Mouse (Mus musculus) MEL (cell line): ENCODE measurements around the gene Rpn1. TPM values are rescaled to one million over a fixed set of nuclear protein-coding genes. Genes with fewer than 3 reads are reported as not detected.

Experiments used
- DNase-seq: peaks from one replicate; pipeline ENCODE4 v3.0.0; 2011; ENCODE audit warnings: low read depth, low spot score
- H3K27ac ChIP-seq: 2 replicates; pipeline ENCODE4 v1.5.1; 2012; ENCODE audit warnings: low read depth, mild to moderate bottlenecking, control low read depth, low read length, moderate library complexity; ENCODE audit not compliant: control insufficient read depth
- H3K27me3 ChIP-seq, 2 experiments: fragments of 150-350 bp in 1 of 2; sonication (generic) in 1 of 2; 2 replicates each; pipeline ENCODE4 v1.6.1; 2012; ENCODE audit warnings: low read length in 2 of 2, mild to moderate bottlenecking in 2 of 2, improper control_type of control experiment in 1 of 2, moderate library complexity in 1 of 2; ENCODE audit not compliant: insufficient read depth in 2 of 2, control insufficient read depth in 1 of 2
- H3K36me3 ChIP-seq, 2 experiments: 2 replicates each; pipeline ENCODE4 v1.6.1; 2012 to 2014; ENCODE audit warnings: low read length in 2 of 2, improper control_type of control experiment in 1 of 2, inconsistent platforms in 1 of 2, mild to moderate bottlenecking in 1 of 2; ENCODE audit not compliant: insufficient read depth in 2 of 2, control insufficient read depth in 1 of 2
- H3K4me1 ChIP-seq, 2 experiments: fragments of 150-350 bp in 1 of 2; sonication (generic) in 1 of 2; 2 replicates each; pipeline ENCODE4 v1.6.1; 2012; ENCODE audit warnings: low read length in 2 of 2, improper control_type of control experiment in 1 of 2, mild to moderate bottlenecking in 1 of 2; ENCODE audit not compliant: insufficient read depth in 2 of 2, control insufficient read depth in 1 of 2
- H3K4me3 ChIP-seq, 2 experiments: fragments of 150-350 bp in 1 of 2; sonication (generic) in 1 of 2; 2 replicates each; pipeline ENCODE4 v1.5.1; 2012; ENCODE audit warnings: low read depth in 2 of 2, low read length in 2 of 2, mild to moderate bottlenecking in 2 of 2, moderate library complexity in 2 of 2, control low read depth in 1 of 2, improper control_type of control experiment in 1 of 2; ENCODE audit not compliant: control insufficient read depth in 1 of 2, insufficient read depth in 1 of 2
- H3K79me2 ChIP-seq: 2 replicates; pipeline ENCODE4 v1.6.1; 2012; ENCODE audit warnings: mild to moderate bottlenecking, low read length, moderate library complexity; ENCODE audit not compliant: control insufficient read depth, poor library complexity, insufficient read depth
- H3K9ac ChIP-seq: 2 replicates; pipeline ENCODE4 v1.6.1; 2012; ENCODE audit warnings: low read depth, mild to moderate bottlenecking, control low read depth, low read length, moderate library complexity; ENCODE audit not compliant: control insufficient read depth, poor library complexity, severe bottlenecking
- H3K9me3 ChIP-seq: fragments of 150-350 bp; sonication (generic); replicated peaks from 2 replicates; pipeline ENCODE4 v1.6.1; 2012; ENCODE audit warnings: mild to moderate bottlenecking, low read length, improper control_type of control experiment, moderate library complexity; ENCODE audit not compliant: insufficient read depth
- CTCF ChIP-seq, 3 experiments: IDR thresholded peaks in 2 of 3; conservative IDR thresholded peaks in 1 of 3; 2 replicates each; pipeline ENCODE4 v1.5.1; 2011 to 2012; ENCODE audit warnings: low read length in 3 of 3, low read depth in 2 of 3, mild to moderate bottlenecking in 2 of 3, improper control_type of control experiment in 1 of 3, inconsistent platforms in 1 of 3, mixed read lengths in 1 of 3, moderate library complexity in 1 of 3; ENCODE audit not compliant: control insufficient read depth in 1 of 3, insufficient read depth in 1 of 3, poor library complexity in 1 of 3, severe bottlenecking in 1 of 3
- E2F4 ChIP-seq: IDR thresholded peaks from 2 replicates; pipeline ENCODE4 v1.6.1; 2011; ENCODE audit warnings: low read depth, low read length, improper control_type of control experiment, borderline replicate concordance
- EP300 ChIP-seq, 2 experiments: IDR thresholded peaks; 2 replicates each; pipeline ENCODE4 v1.6.1; 2011; ENCODE audit warnings: improper control_type of control experiment in 2 of 2, low read length in 2 of 2, low read depth in 1 of 2, mild to moderate bottlenecking in 1 of 2
- ETS1 ChIP-seq: IDR thresholded peaks from 2 replicates; pipeline ENCODE4 v1.6.1; 2012; ENCODE audit warnings: low read depth, mild to moderate bottlenecking, inconsistent platforms, low read length, improper control_type of control experiment, moderate library complexity
- GABPA ChIP-seq: IDR thresholded peaks from 2 replicates; pipeline ENCODE4 v1.6.1; 2012; ENCODE audit warnings: low read depth, mild to moderate bottlenecking, inconsistent platforms, low read length, improper control_type of control experiment, moderate library complexity
- GATA1 ChIP-seq: IDR thresholded peaks from 2 replicates; pipeline ENCODE4 v1.6.1; 2011; ENCODE audit warnings: low read depth, low read length, improper control_type of control experiment
- HCFC1 ChIP-seq: IDR thresholded peaks from 2 replicates; pipeline ENCODE4 v1.6.1; 2012; ENCODE audit warnings: low read depth, mild to moderate bottlenecking, inconsistent platforms, low read length, improper control_type of control experiment, moderate library complexity
- JUND ChIP-seq: IDR thresholded peaks from 2 replicates; pipeline ENCODE4 v1.6.1; 2011; ENCODE audit warnings: low read depth, mild to moderate bottlenecking, improper control_type of control experiment, low read length
- KAT2A ChIP-seq: conservative IDR thresholded peaks from 2 replicates; pipeline ENCODE4 v1.6.1; 2012; ENCODE audit warnings: low read depth, low read length, improper control_type of control experiment, inconsistent platforms
- MAFK ChIP-seq: IDR thresholded peaks from 2 replicates; pipeline ENCODE4 v1.6.1; 2011; ENCODE audit warnings: low read depth, mild to moderate bottlenecking, low read length, improper control_type of control experiment, borderline replicate concordance
- MAX ChIP-seq: IDR thresholded peaks from 2 replicates; pipeline ENCODE4 v1.6.1; 2011; ENCODE audit warnings: low read length, improper control_type of control experiment
- MAZ ChIP-seq: IDR thresholded peaks from 2 replicates; pipeline ENCODE4 v1.6.1; 2012; ENCODE audit warnings: low read depth, mild to moderate bottlenecking, inconsistent platforms, low read length, improper control_type of control experiment
- MEF2A ChIP-seq: IDR thresholded peaks from 2 replicates; pipeline ENCODE4 v1.6.1; 2014; ENCODE audit warnings: low read depth, mild to moderate bottlenecking, inconsistent platforms, low read length, improper control_type of control experiment; ENCODE audit not compliant: poor library complexity, insufficient replicate concordance, severe bottlenecking; ENCODE audit errors: extremely low read depth
- MYB ChIP-seq: IDR thresholded peaks from 2 replicates; pipeline ENCODE4 v1.6.1; 2011; ENCODE audit warnings: mild to moderate bottlenecking, low read depth, low read length, improper control_type of control experiment
- MYC ChIP-seq: IDR thresholded peaks from 2 replicates; pipeline ENCODE4 v1.6.1; 2011; ENCODE audit warnings: low read depth, mild to moderate bottlenecking, low read length, improper control_type of control experiment, moderate library complexity
- NELFE ChIP-seq: IDR thresholded peaks from 2 replicates; pipeline ENCODE4 v1.6.1; 2011; ENCODE audit warnings: low read depth, low read length, improper control_type of control experiment
- NRF1 ChIP-seq: IDR thresholded peaks from 2 replicates; pipeline ENCODE4 v1.6.1; 2014; ENCODE audit warnings: low read depth, mild to moderate bottlenecking, inconsistent platforms, low read length, improper control_type of control experiment, moderate library complexity; ENCODE audit not compliant: poor library complexity, insufficient read depth, severe bottlenecking
- POLR2A ChIP-seq, 2 experiments: IDR thresholded peaks; 2 replicates each; pipeline ENCODE4 v1.6.1; 2011 to 2012; ENCODE audit warnings: low read length in 2 of 2, mild to moderate bottlenecking in 2 of 2, control low read depth in 1 of 2, improper control_type of control experiment in 1 of 2, low read depth in 1 of 2, moderate library complexity in 1 of 2; ENCODE audit not compliant: control insufficient read depth in 1 of 2, insufficient read depth in 1 of 2, poor library complexity in 1 of 2
- POLR2AphosphoS2 ChIP-seq: IDR thresholded peaks from 2 replicates; pipeline ENCODE4 v1.6.1; 2011; ENCODE audit warnings: low read length, improper control_type of control experiment
- RAD21 ChIP-seq: IDR thresholded peaks from 2 replicates; pipeline ENCODE4 v1.6.1; 2011; ENCODE audit warnings: mild to moderate bottlenecking, low read depth, low read length, improper control_type of control experiment
- RCOR1 ChIP-seq: IDR thresholded peaks from 2 replicates; pipeline ENCODE4 v1.6.1; 2012; ENCODE audit warnings: low read depth, mild to moderate bottlenecking, inconsistent platforms, low read length, improper control_type of control experiment
- SIN3A ChIP-seq: IDR thresholded peaks from 2 replicates; pipeline ENCODE4 v1.6.1; 2012; ENCODE audit warnings: low read length, improper control_type of control experiment, inconsistent platforms
- SMC3 ChIP-seq: IDR thresholded peaks from 2 replicates; pipeline ENCODE4 v1.6.1; 2011; ENCODE audit warnings: low read depth, low read length, improper control_type of control experiment
- TAL1 ChIP-seq: IDR thresholded peaks from 2 replicates; pipeline ENCODE4 v1.6.1; 2012; ENCODE audit warnings: mild to moderate bottlenecking, inconsistent platforms, low read length, moderate library complexity, mixed read lengths
- TBP ChIP-seq: IDR thresholded peaks from 2 replicates; pipeline ENCODE4 v1.8.0; 2011; ENCODE audit warnings: low read depth, low read length, improper control_type of control experiment
- TCF12 ChIP-seq: IDR thresholded peaks from 2 replicates; pipeline ENCODE4 v1.6.1; 2014; ENCODE audit warnings: low read depth, mild to moderate bottlenecking, inconsistent platforms, low read length, improper control_type of control experiment, moderate library complexity
- UBTF ChIP-seq: IDR thresholded peaks from 2 replicates; pipeline ENCODE4 v1.6.1; 2012; ENCODE audit warnings: low read depth, mild to moderate bottlenecking, inconsistent platforms, low read length, improper control_type of control experiment, moderate library complexity, borderline replicate concordance; ENCODE audit not compliant: insufficient read depth
- USF2 ChIP-seq, 2 experiments: IDR thresholded peaks; 2 replicates each; pipeline ENCODE4 v1.6.1; 2011 to 2012; ENCODE audit warnings: improper control_type of control experiment in 2 of 2, low read length in 2 of 2, borderline replicate concordance in 1 of 2, inconsistent platforms in 1 of 2, low read depth in 1 of 2, mild to moderate bottlenecking in 1 of 2; ENCODE audit not compliant: insufficient read depth in 1 of 2
- ZC3H11A ChIP-seq: IDR thresholded peaks from 2 replicates; pipeline ENCODE4 v1.6.1; 2012; ENCODE audit warnings: low read depth, mild to moderate bottlenecking, inconsistent platforms, low read length, improper control_type of control experiment
- ZKSCAN1 ChIP-seq: IDR thresholded peaks from 2 replicates; pipeline ENCODE4 v1.6.1; 2012; ENCODE audit warnings: low read depth, mild to moderate bottlenecking, inconsistent platforms, low read length, improper control_type of control experiment, moderate library complexity
- ZMIZ1 ChIP-seq: IDR thresholded peaks from 2 replicates; pipeline ENCODE4 v1.6.1; 2012; ENCODE audit warnings: low read depth, mild to moderate bottlenecking, inconsistent platforms, low read length, improper control_type of control experiment, moderate library complexity
- ZNF384 ChIP-seq: IDR thresholded peaks from 2 replicates; pipeline ENCODE4 v1.6.1; 2012; ENCODE audit warnings: low read depth, mild to moderate bottlenecking, inconsistent platforms, low read length, improper control_type of control experiment
- polyA plus RNA-seq, 2 experiments: library from polyadenylated mRNA; stranded (reverse) in 1 of 2; unstranded in 1 of 2; fragments of >175 nt in 1 of 2; fragments of >200 nt in 1 of 2; gene quantifications; 2 replicates each; pipeline versions ENCODE4 v1.2.1 to v1.2.4; 2012; ENCODE audit warnings: low replicate concordance in 2 of 2, low read depth in 1 of 2; ENCODE audit not compliant: insufficient read length in 2 of 2, insufficient read depth in 1 of 2, missing spikeins in 1 of 2
- total RNA-seq: library from RNA; depleted of rRNA; stranded (reverse); fragments of 300-350 nt; gene quantifications from 2 replicates; pipeline ENCODE4 v1.2.3, GENCODE M21; 2012

Rpn1 gene
- total and polyA plus RNA-seq, 3 experiments = 289 to 412 (median 361) TPM

- TF ChIP-seq TCF12 (no peak; the same call in none of the 2 replicates), POLR2AphosphoS2 (peak; percentile 39; the same call in 1 of the 2 replicates), E2F4 (no peak)
Measured at GRCm38 (mm10) chr6:88074752-88075554, 9.3 kb upstream of the Rpn1 start (continued).

GRCm38 (mm10) chr6:88075960-88076517 lies 8.2 kb upstream of the Rpn1 start:
- Histone ChIP-seq H3K27ac (peak overlapping the region; percentile 59; the same call in 1 of the 2 replicates), H3K36me3 (peaks cover 0 to 11% of the 10 kb centered on the region in 2 experiments; a peak in 2 of 4 replicates), H3K4me1 (peaks cover 7 to 17% of the 10 kb centered on the region in 2 experiments), H3K9ac (peak overlapping the region; percentile 57), H3K79me2 (no peaks in the 10 kb centered on the region), H3K9me3 (no peaks in the 10 kb centered on the region), H3K4me3 (peak overlapping the region in 1 of 2 experiments; percentile 61; a peak in 2 of 4 replicates), H3K27me3 (no peaks in the 10 kb centered on the region)
- peak; percentile 53 for DNase-seq
- no peak for TF ChIP-seq UBTF
- TF ChIP-seq SIN3A = peak; percentile 36
- no peak for TF ChIP-seq NRF1
- TF ChIP-seq TAL1 = peak; percentile 42
- TF ChIP-seq POLR2A (IDR thresholded peaks at IDR 0.05; ENCODE audit: control insufficient read depth in 1 of 2, insufficient read depth in 1 of 2, low read depth in 1 of 2, low read length in 2 of 2, poor library complexity in 1 of 2) = no peak
- TF ChIP-seq KAT2A = no peak
- TF ChIP-seq TBP = no peak
- TF ChIP-seq JUND = no peak
- TF ChIP-seq MAZ = no peak
- TF ChIP-seq MYC = 0 out of 2 replicates have a peak, but pooled peaks have one; percentile 43
- no peak for TF ChIP-seq MYB
- no peak for TF ChIP-seq ZKSCAN1
- TF ChIP-seq GATA1 = peak; percentile 77
- TF ChIP-seq CTCF (IDR thresholded peaks at IDR 0.05 in 2 of 3, conservative IDR thresholded peaks at IDR 0.05 in 1 of 3; ENCODE audit: control insufficient read depth in 1 of 3, insufficient read depth in 1 of 3, low read depth in 2 of 3, low read length in 3 of 3, poor library complexity in 1 of 3, severe bottlenecking in 1 of 3) = no peak
- TF ChIP-seq RAD21 = no peak
- TF ChIP-seq TCF12 = peak; percentile 78; the same call in 1 of the 2 replicates
- TF ChIP-seq MAX = 0 out of 2 replicates have a peak, but pooled peaks have one; percentile 5
- TF ChIP-seq RCOR1 = peak; percentile 38; the same call in 1 of the 2 replicates
- TF ChIP-seq EP300 (IDR thresholded peaks at IDR 0.05; ENCODE audit: low read depth in 1 of 2, low read length in 2 of 2) = peak; percentile 57 to 77; a peak in 3 of 4 replicates
- no peak for TF ChIP-seq POLR2AphosphoS2
- TF ChIP-seq NELFE = no peak
- no peak for TF ChIP-seq ZMIZ1
- TF ChIP-seq GABPA = no peak
- no peak for TF ChIP-seq USF2 (IDR thresholded peaks at IDR 0.05; ENCODE audit: borderline replicate concordance in 1 of 2, insufficient read depth in 1 of 2, low read depth in 1 of 2, low read length in 2 of 2)
- no peak for TF ChIP-seq HCFC1
- TF ChIP-seq MEF2A = no peak
- peak; percentile 87 for TF ChIP-seq ZNF384
- TF ChIP-seq ZC3H11A = no peak
- peak; percentile 66 for TF ChIP-seq ETS1
- no peak for TF ChIP-seq SMC3
- no peak for TF ChIP-seq MAFK
